Mouse (Mus musculus) retina, adult 2 months (tissue): Measurements from ENCODE around the gene Cyp11a1.

ENCODE experiments used
- DNase-seq: peaks from one replicate; pipeline ENCODE4 v3.0.0-alpha.2; 2012; ENCODE audit warnings: low read depth, low spot score

Gene Cyp11a1

DNA sequence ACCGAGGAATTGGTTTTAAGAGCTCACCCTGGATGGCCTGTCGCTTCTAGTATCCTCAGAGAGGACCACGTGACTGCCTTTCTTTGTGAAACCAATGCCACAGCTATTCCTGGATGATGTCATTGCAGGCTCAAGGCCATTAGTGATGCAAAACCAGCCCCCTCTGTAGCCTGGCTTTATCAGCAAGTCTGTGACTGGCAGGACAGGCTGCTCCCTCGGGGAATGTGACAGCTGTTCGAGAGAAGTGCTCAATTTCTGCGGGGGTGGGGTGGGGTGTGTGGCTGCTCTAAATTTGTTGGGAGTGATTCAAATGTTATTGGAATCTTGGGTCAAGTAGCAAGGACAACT, 2.8 kb downstream of the Cyp11a1 start:
- DNase-seq, result no peak

DNA sequence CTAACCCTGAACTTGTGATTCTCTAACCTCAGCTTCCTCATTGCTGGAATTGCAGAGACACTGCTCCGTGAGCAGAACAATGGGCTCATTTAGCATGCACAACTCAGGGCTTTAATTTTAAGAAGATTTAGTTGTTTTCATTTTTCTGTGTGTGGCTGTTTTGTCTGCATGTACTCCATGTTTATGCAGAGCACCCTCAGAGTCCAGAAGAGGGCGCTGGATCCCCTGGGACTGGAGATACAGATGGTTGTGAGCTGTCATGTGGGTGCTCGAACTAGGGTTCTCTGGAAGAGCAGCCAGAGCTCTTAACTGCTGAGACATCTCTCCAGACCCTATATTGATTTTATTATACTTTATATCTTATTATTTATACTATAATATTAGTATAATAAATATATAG, 3.4 kb downstream of the Cyp11a1 start:
- DNase-seq, result no peak

DNA sequence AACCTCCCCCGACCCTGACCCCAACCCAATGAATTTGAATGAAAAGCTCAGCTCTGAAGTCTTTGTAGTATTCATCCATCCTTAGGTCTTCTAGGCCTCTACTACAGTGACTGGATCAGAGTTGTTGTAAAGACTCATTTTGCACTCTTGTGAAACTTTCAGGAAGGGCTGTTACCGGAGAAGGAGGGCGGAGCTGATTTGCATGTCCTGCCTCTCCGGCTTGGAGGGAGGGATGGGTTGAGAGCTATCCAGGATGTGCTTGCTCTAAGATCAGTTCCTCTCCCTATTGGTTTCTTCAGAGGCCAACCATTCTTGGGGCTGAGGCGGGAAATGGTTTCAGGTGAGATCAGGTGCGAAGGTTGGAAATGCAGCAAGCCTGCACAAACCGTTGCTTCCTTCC, 4.8 kb downstream of the Cyp11a1 start:
- DNase-seq, result no peak

DNA sequence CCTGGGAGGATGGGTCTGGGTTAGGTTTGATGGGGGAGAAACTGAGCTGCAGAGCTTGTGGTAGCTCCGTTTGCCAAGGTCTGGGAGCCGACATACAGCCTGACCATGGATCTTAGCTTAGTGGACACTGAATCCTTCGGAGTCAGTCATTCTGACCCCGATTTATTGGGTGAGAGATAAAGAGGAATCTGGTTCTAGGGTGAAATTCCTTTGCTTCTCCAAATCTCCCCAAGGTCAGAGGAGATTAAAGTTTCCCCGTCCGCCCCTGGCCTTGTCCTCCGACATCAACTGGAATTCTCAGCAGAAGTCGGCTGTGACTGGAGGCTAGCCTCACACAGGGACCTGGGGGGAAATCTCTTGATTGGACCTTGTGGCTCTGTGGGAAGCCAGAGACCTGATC, 5.3 kb downstream of the Cyp11a1 start:
- no peak for DNase-seq

DNA sequence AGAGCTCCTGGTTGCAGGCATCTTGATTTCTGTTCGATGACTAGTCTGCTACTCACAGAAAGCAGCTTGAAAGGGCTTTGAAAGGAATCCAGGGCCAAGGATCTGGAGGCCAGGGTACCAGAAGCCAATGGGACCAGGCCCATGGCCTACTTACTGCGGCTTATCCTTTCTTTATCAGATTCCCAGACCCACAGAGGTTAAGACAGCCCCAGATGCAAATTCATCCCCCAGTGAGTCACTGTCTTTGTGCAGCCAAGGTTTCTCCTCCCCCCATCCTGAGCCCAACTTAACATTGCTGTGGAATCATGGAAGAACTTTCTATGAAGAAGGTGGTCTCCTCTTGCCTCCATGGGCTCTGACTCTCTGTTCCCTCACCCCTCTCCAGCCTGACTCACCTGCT, 6.3 kb downstream of the Cyp11a1 start:
- DNase-seq, result no peak

DNA sequence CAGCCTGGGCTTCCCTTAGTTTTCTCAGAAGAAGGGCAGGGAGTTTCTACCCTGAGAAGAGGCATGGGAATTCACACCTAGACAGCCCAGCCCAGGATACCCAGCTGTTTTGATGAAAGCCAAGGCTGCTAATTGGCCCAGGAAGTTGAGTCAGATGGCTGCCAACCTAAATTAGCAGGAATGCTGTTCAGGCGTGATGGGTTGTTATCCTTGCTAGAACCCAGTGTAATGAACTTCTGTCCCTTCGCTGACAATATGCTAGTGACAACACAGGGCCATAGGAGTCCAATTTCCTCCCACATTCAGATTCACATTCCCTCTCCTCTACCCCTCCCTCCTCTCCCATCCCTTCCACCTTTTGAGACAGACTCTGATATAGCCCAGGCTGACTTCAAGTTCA, 6.7 kb downstream of the Cyp11a1 start:
- DNase-seq, result no peak

DNA sequence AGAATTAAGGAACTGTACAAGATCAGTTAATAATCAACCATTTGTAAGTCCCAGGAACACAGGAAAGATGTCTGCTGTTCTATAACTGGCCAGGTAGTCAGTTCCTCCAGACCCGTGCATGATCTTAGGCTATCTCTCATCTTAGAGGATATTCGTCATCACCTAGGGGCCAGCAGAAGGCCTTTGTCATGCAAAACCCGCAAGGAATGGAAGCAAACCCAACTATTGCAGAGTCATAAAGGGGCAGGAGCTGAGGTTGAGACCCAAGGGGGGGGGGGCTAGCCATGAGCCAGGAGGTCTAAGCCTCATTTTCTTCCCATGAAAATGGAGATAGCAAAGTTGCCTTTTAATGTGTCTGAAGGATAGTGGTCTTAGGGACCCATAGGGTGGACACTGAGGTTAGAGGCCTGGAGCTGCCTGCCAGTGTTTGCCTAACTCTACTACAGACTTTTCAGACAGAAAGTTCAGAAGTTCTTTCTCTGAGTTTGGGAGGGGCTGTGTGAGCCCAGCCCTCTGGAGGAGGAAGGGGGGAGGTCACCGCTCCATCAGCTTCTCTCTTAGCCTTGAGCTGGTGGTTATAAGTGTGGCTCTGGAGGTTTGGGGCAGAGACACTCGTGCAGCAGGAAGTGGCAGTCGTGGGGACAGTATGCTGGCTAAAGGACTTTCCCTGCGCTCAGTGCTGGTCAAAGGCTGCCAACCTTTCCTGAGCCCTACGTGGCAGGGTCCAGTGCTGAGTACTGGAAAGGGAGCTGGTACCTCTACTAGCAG, 8.4 kb downstream of the Cyp11a1 start:
- no peak for DNase-seq

DNA sequence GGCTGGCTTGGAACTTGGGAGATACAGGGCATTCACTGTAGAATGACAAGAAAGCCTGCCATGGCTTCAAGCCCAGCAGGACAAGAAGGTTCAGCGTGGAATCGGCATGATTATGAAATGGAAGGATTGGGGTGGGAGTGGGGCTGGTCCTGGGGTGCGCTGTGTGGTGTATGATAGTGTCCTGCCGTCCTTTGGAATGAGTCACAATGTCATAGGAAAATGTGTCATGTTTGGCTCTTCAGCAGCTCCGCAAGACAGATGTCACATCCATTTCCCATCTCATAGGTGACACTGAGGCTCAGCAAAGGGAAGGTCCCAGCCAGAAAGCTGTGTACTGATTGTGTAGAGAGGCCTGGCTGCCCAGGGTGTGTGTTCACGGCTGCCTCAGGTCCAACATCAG, 9.6 kb downstream of the Cyp11a1 start:
- DNase-seq, result no peak

DNA sequence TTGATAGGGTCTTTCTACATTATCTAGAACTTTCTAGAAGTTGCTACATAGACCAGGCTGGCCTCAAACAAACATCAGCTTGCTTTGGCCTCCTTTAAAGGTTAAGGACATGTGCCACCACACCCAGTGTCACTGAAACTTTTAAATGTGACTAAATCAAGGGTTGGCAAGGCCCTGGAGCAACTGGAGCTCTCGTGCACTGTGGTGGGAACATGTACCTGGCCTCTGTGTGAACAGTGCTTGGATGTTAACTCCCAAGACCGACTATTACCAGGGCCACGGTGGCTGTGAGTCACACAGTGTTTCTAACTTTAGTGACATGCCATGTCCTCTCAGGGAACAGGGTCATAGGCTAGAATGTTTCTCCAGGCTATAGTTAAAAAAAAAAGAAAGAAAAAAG, 10.8 kb downstream of the Cyp11a1 start:
- DNase-seq, result no peak

DNA sequence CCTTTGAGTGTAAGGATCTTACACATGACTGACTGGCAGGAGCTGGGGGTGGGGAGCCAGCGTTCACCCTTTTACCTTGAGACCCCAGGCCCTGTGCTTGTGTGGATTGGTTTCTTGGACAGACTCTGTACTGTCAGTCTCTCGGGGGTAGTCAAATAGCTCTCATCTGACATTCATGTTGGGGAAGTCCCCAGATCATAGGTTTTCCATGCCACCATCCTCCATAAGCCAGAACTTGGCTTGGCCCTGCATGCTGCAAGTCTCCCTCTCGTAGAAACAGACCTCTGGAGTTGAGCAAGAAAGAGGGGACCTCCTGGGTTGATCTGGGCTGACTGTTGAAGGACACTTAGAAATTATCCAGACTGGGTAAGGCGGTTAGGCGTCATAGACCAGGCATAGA, 12.2 kb downstream of the Cyp11a1 start:
- DNase-seq, result no peak

DNA sequence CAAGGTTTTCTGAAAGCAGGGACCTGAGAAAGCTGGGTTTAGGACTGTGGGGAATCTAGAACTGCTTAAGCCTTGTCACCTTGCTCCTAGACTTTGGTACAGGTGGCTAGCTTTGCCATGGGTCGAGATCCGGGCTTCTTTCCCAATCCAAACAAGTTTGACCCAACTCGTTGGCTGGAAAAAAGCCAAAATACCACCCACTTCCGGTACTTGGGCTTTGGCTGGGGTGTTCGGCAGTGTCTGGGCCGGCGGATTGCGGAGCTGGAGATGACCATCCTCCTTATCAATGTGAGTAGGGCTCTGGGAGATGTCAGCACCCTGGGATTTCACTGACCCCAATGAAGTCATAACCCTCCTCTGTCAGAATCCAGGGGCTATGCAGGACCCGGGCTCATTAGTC, 19.8 kb downstream of the Cyp11a1 start:
- no peak for DNase-seq

DNA sequence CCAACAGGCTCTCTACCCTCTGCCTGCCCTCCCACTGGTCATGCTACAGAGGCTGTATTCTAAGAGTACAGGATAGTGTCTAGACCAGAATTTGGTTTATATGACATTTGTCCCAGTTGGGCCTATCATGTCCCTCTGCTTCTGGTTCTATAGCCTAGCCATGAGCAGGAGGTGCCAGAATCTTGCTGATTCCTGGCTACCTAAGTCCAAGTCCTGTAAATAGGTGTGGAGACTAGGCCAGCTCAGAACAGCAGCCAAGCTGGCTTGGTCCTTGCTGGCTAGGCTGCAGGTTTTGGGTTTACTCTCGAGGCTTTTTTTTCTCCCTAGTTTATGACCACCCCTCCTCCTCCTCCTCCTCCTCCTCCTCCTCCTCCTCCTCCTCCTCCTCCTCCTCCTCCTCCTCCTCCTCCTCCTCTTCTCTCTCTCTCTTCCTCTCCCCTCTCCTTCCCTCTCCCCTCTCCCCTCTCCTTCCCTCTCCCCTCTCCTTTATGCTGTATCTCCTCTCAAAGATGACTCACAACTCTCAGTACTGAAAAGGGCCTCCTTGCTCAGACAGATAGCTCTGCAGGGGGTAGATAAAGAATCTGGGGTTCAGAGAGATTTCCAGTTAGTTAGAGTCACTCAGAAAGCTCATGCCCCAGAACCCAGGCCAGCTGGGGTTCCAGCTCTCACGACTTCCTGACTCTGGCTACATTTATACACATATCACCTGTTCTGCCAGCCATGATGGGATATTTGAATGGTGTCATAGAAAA, 21.4 kb downstream of the Cyp11a1 start:
- DNase-seq, result no peak

DNA sequence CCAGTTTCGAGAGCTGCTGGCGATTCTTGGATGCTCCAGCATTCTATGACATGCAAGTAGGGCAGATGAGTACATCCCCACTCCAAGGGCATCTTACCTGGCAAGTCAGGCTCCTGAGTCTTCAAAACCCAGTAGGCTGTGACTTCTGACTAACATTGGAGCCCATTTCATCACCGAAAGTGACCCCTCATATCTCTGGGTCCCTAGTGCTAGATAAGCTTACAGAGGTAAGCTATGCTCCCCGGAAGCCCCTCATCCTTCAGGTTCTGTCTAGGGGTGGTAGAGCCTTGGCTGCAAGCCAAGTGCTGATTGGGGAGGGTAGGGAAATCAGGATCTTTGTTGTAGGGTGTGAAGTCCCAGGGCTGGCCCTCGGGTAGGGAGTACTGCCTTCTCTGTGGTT, 22.6 kb downstream of the Cyp11a1 start:
- DNase-seq, result no peak

DNA sequence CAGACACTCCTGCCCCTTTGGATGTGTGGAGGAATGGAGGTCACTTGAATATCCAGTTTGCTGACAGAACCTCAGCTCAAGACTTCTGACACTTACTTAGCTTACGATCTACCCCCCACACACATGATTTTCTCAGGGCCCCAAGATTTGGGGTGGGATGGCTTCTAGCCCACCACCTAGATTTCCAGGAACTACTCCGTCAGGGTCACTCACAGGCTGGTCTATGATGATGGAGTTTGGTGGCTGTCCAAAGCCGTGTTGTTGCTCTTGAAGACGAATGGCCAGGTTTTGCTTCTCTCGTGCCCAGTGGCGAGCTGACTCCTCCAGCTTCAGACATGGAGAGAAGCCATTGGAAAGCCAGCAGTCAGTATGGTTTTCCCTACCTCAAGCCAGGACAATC, 23.4 kb downstream of the Cyp11a1 start:
- no peak for DNase-seq

DNA sequence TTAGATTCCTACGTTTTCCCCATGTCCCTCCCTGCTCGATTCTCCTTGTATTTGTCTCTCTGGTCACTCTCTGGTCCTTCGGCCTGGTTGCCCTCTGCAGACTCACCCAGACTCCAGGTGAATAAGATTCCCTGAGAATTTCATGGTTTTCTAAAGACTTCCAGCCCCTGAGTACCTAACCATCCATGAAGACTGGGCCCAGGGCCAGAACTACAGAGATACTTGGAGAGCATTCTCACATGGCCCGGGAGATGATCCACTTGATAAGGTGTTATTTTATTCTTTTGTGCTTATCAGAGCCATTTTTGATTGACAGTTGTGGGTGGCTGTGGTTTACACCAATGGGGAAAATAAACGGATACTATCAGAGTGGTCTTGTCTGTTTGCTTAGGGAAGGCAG, 25.7 kb downstream of the Cyp11a1 start:
- DNase-seq, result no peak

DNA sequence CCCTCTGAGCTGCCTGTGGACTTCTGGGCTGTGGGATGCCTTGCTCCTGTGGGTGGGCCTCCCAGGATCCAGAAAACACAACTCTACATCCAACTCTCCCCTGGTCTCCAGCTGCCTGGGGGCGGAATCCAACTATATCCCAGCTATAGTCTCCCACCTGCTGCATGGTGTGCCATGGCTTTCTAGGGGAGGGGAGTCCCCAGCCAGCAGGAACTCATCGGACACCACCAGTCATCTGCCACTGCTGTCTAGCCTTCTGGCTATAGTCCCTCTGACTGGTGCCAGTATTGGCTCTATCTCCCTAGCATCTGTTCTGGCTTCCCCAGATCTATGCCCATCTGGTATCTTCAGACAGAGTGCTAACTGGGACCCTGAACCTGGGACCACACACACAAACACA, 29.3 kb downstream of the Cyp11a1 start:
- no peak for DNase-seq

DNA sequence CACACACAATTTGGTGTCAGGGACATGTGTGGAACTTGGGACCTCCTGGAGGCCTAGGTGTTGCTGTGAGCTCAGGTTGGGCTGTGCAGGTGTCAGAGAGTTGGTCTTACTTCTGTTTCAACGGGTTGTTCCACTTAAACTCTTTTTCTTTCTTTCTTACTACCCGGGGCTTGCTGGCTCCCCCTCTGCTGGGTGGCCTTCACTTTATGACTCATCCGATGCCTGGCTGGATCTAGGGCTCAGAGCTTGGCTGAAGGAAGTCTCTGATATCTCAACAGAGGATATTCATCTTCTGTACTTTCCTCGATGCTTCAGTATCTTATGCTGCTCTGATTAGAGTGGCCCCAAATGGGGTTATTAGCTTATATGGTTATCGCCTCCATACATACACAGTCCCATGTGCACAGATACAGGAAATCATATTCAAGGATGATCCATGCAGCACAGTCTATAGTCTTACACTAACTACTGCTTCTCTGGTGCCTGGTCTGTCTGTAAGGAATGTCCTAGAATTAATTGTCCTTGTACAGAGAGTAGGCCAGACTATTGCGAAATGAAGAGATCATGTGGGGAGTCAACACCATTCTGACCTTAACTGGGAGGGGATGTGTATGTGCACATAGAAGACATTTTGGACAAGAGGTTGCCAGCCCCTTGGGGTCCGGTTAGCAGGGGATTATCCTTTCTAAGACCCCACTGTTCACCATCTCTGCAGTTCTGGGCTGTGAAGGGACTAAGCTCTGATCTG, 29.9 kb downstream of the Cyp11a1 start:
- no peak for DNase-seq

DNA sequence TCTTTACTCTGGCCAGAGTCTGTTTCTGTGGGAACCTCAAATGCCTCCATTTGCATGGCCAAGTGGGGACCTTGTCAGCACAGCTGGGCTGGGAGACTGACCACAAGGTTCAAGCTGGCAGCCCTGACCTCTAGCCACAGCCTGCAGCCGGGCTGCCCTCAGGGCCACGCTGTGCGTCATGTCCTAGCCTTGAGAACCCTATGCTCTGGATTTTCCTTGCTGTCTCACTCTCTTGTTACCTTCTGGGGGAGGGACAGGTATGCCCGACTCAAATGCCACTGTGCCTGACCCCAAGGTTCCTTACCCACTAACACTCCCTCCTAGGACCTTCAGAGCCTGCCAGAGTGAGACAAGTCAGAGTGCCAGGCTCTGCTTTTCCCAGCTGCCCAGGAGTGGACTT, 30.8 kb downstream of the Cyp11a1 start:
- DNase-seq, result no peak

DNA sequence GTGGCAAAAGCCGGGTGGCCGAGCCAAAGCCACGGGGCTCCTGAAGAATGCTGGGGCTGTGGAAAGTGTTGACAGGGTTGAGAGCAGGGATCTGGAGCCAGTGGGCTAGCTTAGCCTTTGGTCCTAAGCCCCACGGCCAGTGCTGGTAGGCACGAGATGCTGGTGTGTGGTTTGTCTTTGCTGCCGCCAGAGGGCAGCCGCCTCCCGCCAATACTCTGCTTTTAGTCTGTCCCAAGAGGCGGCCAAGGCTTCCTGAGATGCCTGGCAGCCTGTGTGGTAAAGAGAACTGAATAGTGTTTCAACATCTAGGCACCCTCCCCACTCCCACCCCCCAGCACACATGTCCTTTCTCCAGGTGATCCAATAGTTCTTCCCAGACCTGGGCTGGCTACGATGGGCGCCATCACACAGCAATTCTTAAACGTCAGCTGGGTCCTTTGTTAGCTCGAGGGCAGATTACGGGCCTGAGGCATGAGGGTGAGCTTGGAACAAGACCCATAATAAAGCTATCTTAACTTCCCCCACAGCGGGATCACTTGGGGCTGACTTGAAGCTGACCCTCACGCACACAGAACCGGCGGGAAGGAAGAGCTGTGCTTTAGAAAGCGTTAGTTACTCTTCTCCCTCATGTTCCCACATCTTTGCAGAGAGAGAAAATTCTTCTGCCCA, 32.4 kb downstream of the Cyp11a1 start:
- peak; percentile 42 for DNase-seq

DNA sequence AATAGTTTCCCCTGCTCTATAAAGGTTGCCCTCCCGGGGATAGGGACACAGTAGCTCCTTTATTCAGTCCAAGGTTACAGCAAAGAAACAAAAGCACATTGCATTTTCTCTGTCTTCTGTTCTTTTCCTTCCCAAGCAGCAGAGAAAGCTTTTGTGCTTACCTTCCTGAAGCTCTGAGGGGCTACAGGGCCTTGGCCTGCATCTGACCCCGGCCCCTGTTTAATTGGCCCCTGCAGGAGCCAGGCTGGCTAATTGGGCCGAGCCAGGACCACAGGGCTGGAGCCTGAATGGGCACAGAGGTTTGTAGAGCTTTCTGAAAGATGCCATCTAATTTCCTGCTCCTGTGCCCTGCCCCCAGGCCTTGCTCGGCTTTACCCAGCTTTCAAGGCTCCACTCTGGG, 34.8 kb downstream of the Cyp11a1 start:
- no peak for DNase-seq

DNA sequence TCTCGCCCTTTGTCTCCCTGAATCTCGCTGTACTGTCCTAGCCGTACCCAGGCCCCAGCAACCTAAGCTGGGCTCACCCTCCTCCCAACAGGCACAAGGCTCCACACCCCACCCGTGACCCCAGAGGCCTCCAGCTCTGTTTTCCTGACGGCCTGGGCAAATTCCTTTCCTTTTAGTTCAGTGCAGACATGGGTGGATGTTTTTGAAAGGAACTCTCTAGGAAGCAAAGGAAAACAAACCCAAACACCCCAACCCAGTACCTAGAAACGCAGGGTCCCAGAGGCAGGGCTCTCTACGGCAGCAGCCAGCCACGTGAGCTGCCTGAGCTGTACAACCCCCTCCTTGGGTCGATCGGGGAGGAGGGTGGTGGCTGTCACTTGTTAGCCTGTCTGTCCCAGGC, 36.2 kb downstream of the Cyp11a1 start:
- no peak for DNase-seq

DNA sequence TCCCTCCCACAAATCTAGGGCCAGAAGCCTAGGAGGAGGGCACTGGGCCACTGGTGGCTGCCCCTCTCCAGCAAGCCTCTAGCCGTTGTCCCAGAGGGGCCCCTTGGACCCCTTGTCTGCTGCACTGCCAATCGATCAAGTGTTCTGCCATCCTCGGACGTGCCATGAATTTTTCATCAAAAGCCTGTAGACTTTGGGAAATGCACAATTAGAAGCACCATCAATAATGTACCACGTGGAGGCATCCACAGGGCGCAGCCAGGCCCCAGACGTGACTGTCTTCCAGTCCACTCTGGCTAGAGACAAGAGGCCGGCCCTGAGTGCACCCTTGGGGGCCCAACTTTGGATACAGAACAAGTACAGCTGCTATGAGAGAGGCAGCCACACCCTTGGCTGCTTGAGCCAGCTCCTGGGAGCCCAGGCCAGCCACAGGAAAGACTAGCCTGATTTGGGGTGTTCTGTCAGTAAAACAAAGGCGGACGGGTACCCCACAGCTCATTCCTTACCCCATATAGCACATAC, 37.3 kb downstream of the Cyp11a1 start:
- DNase-seq, result no peak
